Mouse (Mus musculus) heart, postnatal 0 days (tissue): ENCODE measurements at regions not wholly inside any gene's neighbourhood (a gene's known extent, or its start where the extent isn't known, plus 50 kb on each side); places are given as distances from the start of the nearest gene placed in this dataset.

Source experiments
- ATAC-seq: fragments of 200-750 bp; cut with Nextera tagmentation; 2 replicates; pipeline ENCODE4 v1.8.0; 2017; ENCODE audit warnings: low read depth, moderate number of reproducible peaks, moderate library complexity; ENCODE audit not compliant: insufficient read depth
- DNase-seq: peaks from one replicate; pipeline ENCODE4 v3.0.0-alpha.2; 2016; ENCODE audit warnings: low spot score
- H3K27ac ChIP-seq: fragments of 300-500 bp; sonication (generic); 2 replicates; pipeline ENCODE4 v1.5.1; 2014; ENCODE audit warnings: low read depth, mild to moderate bottlenecking
- H3K27me3 ChIP-seq: fragments of 300-500 bp; sonication (generic); 2 replicates; pipeline ENCODE4 v1.6.1; 2014; ENCODE audit warnings: low read length, mixed read lengths; ENCODE audit not compliant: control insufficient read depth, insufficient read depth
- H3K36me3 ChIP-seq: fragments of 300-500 bp; sonication (generic); replicated peaks from 2 replicates; pipeline ENCODE4 v1.6.1; 2014; ENCODE audit warnings: low read length, mixed read lengths; ENCODE audit not compliant: control insufficient read depth, insufficient read depth
- H3K4me1 ChIP-seq: fragments of 300-500 bp; sonication (generic); 2 replicates; pipeline ENCODE4 v1.6.1; 2014; ENCODE audit warnings: antibody characterized with exemption; ENCODE audit not compliant: control insufficient read depth, insufficient read depth
- H3K4me2 ChIP-seq: fragments of 300-500 bp; sonication (generic); 2 replicates; pipeline ENCODE4 v1.6.1; 2014; ENCODE audit warnings: low read depth, mild to moderate bottlenecking, low read length, moderate library complexity
- H3K4me3 ChIP-seq: fragments of 300-500 bp; sonication (generic); 2 replicates; pipeline ENCODE4 v1.5.1; 2014; ENCODE audit warnings: low read depth, low read length
- H3K9ac ChIP-seq: fragments of 300-500 bp; sonication (generic); replicated peaks from 2 replicates; pipeline ENCODE4 v1.6.1; 2014; ENCODE audit warnings: low read depth, low read length, mixed read lengths
- H3K9me3 ChIP-seq: fragments of 300-500 bp; sonication (generic); replicated peaks from 2 replicates; pipeline ENCODE4 v1.6.1; 2016; ENCODE audit warnings: low read length; ENCODE audit not compliant: control insufficient read depth
- CTCF ChIP-seq: IDR thresholded peaks from 2 replicates; pipeline ENCODE4 v1.5.1; 2016; ENCODE audit warnings: antibody characterized with exemption, control low read depth, low read depth
- EP300 ChIP-seq: IDR thresholded peaks from 2 replicates; pipeline ENCODE4 v1.6.1; 2016; ENCODE audit warnings: antibody characterized with exemption, low read depth
- WGBS: fragments of 180-500 bp; shearing (Covaris S2); extraction: QIAGEN DNeasy Blood & Tissue Kit; methylation state at CpG from one replicate; pipeline ENCODE4 v1.1.7; 2014; 5-methylcytosine and 5-hydroxymethylcytosine counted together

GRCm38 (mm10) chr6:101518904-101519701, 141.4 kb upstream of the Pdzrn3 start:
- ATAC-seq (peak; percentile 25; the same call in 1 of the 2 replicates), DNase-seq (no peak)
- Histone ChIP-seq H3K9ac (no peak overlapping the region), H3K4me1 (0 out of 2 replicates have a peak, but pooled peaks cover 7% of the 10 kb centered on the region), H3K36me3 (no peaks in the 10 kb centered on the region), H3K4me3 (no peak overlapping the region), H3K4me2 (no peak overlapping the region), H3K27ac (peak overlapping the region; percentile 23; the same call in 1 of the 2 replicates), H3K27me3 (no peaks in the 10 kb centered on the region), H3K9me3 (no peaks in the 10 kb centered on the region)
- TF ChIP-seq CTCF (peak; percentile 25), EP300 (no peak)
- 52% methylated on average over 9 of the region's 9 CpGs for whole genome bisulfite sequencing

- ATAC-seq (peak; percentile 65), DNase-seq (peak; percentile 56)
- Histone ChIP-seq H3K9ac (no peak overlapping the region), H3K4me1 (0 out of 2 replicates have a peak, but pooled peaks cover 7% of the 10 kb centered on the region), H3K4me2 (no peak overlapping the region), H3K27ac (no peak overlapping the region), H3K36me3 (no peaks in the 10 kb centered on the region), H3K9me3 (no peaks in the 10 kb centered on the region), H3K4me3 (no peak overlapping the region), H3K27me3 (no peaks in the 10 kb centered on the region)
- TF ChIP-seq CTCF (no peak), EP300 (no peak)
- WGBS = 14% methylated on average over 2 of the region's 2 CpGs
These were observed 139.9 kb upstream of the Pdzrn3 start for GRCm38 (mm10) chr6:101517584-101517983.

GRCm38 (mm10) chr6:101513696-101514095, 136.0 kb upstream of the Pdzrn3 start:
- Histone ChIP-seq H3K4me2 (no peak overlapping the region), H3K9me3 (no peaks in the 10 kb centered on the region), H3K4me3 (no peak overlapping the region), H3K9ac (no peak overlapping the region), H3K4me1 (no peaks in the 10 kb centered on the region), H3K27me3 (no peaks in the 10 kb centered on the region), H3K36me3 (no peaks in the 10 kb centered on the region), H3K27ac (no peak overlapping the region)
- WGBS = 84% methylated on average over 2 of the region's 2 CpGs
- DNase-seq (no peak), ATAC-seq (no peak)
- no peak for TF ChIP-seq CTCF
- TF ChIP-seq EP300 = no peak

- Histone ChIP-seq H3K4me2 (no peak overlapping the region), H3K27ac (peak overlapping the region; percentile 38; the same call in 1 of the 2 replicates), H3K9ac (no peak overlapping the region), H3K4me1 (no peaks in the 10 kb centered on the region), H3K9me3 (no peaks in the 10 kb centered on the region), H3K4me3 (no peak overlapping the region), H3K36me3 (no peaks in the 10 kb centered on the region), H3K27me3 (no peaks in the 10 kb centered on the region)
- DNase-seq = no peak
- TF ChIP-seq CTCF = no peak
- no peak; the same call in 1 of the 2 replicates for TF ChIP-seq EP300
- no peak for ATAC-seq
- 20% methylated on average over 5 of the region's 5 CpGs for WGBS
These were observed 124.5 kb upstream of the Pdzrn3 start for GRCm38 (mm10) chr6:101502149-101502548.

- Histone ChIP-seq H3K27ac (peak overlapping the region; percentile 48), H3K4me1 (no peaks in the 10 kb centered on the region), H3K9ac (no peak overlapping the region), H3K4me2 (no peak overlapping the region), H3K9me3 (no peaks in the 10 kb centered on the region), H3K36me3 (no peaks in the 10 kb centered on the region), H3K4me3 (no peak overlapping the region), H3K27me3 (no peaks in the 10 kb centered on the region)
- TF ChIP-seq CTCF = no peak
- 55% methylated on average over 4 of the region's 4 CpGs for WGBS
- no peak for DNase-seq
- no peak for ATAC-seq
These were observed 124.0 kb upstream of the Pdzrn3 start for GRCm38 (mm10) chr6:101501716-101502115.

GRCm38 (mm10) chr6:101500202-101500601, 122.5 kb upstream of the Pdzrn3 start:
- H3K36me3 ChIP-seq = no peaks in the 10 kb centered on the region
- no peaks in the 10 kb centered on the region for H3K27me3 ChIP-seq
- ATAC-seq (no peak), DNase-seq (no peak)
- H3K9ac ChIP-seq = no peak overlapping the region
- no peak overlapping the region for H3K27ac ChIP-seq
- H3K9me3 ChIP-seq = no peaks in the 10 kb centered on the region
- H3K4me2 ChIP-seq = no peak overlapping the region
- H3K4me3 ChIP-seq = no peak overlapping the region
- H3K4me1 ChIP-seq = no peaks in the 10 kb centered on the region
- no peak for TF ChIP-seq EP300
- TF ChIP-seq CTCF = no peak
